Mouse (Mus musculus) MEL (cell line): ENCODE measurements around the gene Brms1.

Source experiments
- CHD1 ChIP-seq: IDR thresholded peaks from 2 replicates; pipeline ENCODE4 v1.6.1; 2012; ENCODE audit warnings: low read depth, mild to moderate bottlenecking, inconsistent platforms, low read length, improper control_type of control experiment
- CHD2 ChIP-seq: IDR thresholded peaks from 2 replicates; pipeline ENCODE4 v1.6.1; 2011; ENCODE audit warnings: low read length, improper control_type of control experiment
- CTCF ChIP-seq, 3 experiments: IDR thresholded peaks in 2 of 3; conservative IDR thresholded peaks in 1 of 3; 2 replicates each; pipeline ENCODE4 v1.5.1; 2011 to 2012; ENCODE audit warnings: low read length in 3 of 3, low read depth in 2 of 3, mild to moderate bottlenecking in 2 of 3, improper control_type of control experiment in 1 of 3, inconsistent platforms in 1 of 3, mixed read lengths in 1 of 3, moderate library complexity in 1 of 3; ENCODE audit not compliant: control insufficient read depth in 1 of 3, insufficient read depth in 1 of 3, poor library complexity in 1 of 3, severe bottlenecking in 1 of 3
- E2F4 ChIP-seq: IDR thresholded peaks from 2 replicates; pipeline ENCODE4 v1.6.1; 2011; ENCODE audit warnings: low read depth, low read length, improper control_type of control experiment, borderline replicate concordance
- POLR2A ChIP-seq, 2 experiments: IDR thresholded peaks; 2 replicates each; pipeline ENCODE4 v1.6.1; 2011 to 2012; ENCODE audit warnings: low read length in 2 of 2, mild to moderate bottlenecking in 2 of 2, control low read depth in 1 of 2, improper control_type of control experiment in 1 of 2, low read depth in 1 of 2, moderate library complexity in 1 of 2; ENCODE audit not compliant: control insufficient read depth in 1 of 2, insufficient read depth in 1 of 2, poor library complexity in 1 of 2
- TAL1 ChIP-seq: IDR thresholded peaks from 2 replicates; pipeline ENCODE4 v1.6.1; 2012; ENCODE audit warnings: mild to moderate bottlenecking, inconsistent platforms, low read length, moderate library complexity, mixed read lengths

DNA sequence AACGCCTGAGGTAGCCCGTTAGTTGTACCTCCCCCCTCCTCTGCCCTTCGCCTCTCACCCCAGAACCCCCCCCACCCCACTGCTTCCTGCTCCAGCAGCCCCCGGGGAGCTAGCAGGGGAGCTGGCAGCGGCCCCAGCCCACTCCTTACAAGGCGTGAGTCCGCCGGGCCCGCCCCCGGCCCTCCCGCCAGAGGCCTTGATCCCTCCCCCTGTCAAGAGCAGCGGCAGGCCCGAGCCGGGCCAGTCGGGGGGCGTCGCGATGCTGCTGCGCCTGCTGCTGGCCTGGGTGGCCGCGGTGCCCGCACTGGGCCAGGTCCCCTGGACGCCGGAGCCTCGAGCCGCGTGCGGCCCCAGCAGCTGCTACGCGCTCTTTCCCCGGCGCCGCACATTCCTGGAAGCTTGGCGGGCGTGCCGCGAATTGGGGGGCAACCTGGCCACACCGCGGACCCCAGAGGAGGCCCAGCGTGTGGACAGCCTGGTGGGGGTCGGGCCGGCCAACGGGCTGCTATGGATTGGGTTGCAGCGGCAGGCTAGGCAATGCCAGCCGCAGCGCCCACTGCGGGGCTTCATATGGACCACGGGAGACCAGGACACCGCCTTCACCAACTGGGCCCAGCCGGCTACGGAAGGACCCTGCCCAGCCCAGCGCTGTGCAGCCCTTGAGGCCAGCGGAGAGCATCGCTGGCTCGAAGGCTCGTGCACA is 26.9 kb downstream of the Brms1 start, which contains the start of gene Cd248:
- TF ChIP-seq CTCF (IDR thresholded peaks at IDR 0.05 in 2 of 3, conservative IDR thresholded peaks at IDR 0.05 in 1 of 3; ENCODE audit: control insufficient read depth in 1 of 3, insufficient read depth in 1 of 3, low read depth in 2 of 3, low read length in 3 of 3, poor library complexity in 1 of 3, severe bottlenecking in 1 of 3) (no peak), POLR2A (IDR thresholded peaks at IDR 0.05; ENCODE audit: control insufficient read depth in 1 of 2, insufficient read depth in 1 of 2, low read depth in 1 of 2, low read length in 2 of 2, poor library complexity in 1 of 2) (0 out of 4 replicates have a peak, but pooled peaks of 1 of the 2 experiments have one; percentile 9), CHD1 (no peak), CHD2 (no peak), E2F4 (no peak), TAL1 (no peak)
